Mouse (Mus musculus): ENCODE measurements around the gene Psmc2. TPM values are rescaled to one million over a fixed set of nuclear protein-coding genes. Genes with fewer than 3 reads are reported as not detected.

The Psmc2 gene
- polyA plus RNA-seq, 1 experiment = 27.2 TPM

- no peak for DNase-seq
- Histone ChIP-seq H3K36me3 (ENCODE audit: control insufficient read depth, insufficient read depth, low read length) (peaks cover 45% of the 10 kb centered on the region), H3K4me1 (replicated peaks; ENCODE audit: control insufficient read depth, insufficient read depth, low read length) (peaks cover 5% of the 10 kb centered on the region), H3K27me3 (ENCODE audit: control insufficient read depth, insufficient read depth, low read length) (no peaks in the 10 kb centered on the region), H3K4me3 (ENCODE audit: control insufficient read depth, insufficient read depth, low read length) (no peak overlapping the region), H3K27ac (ENCODE audit: control insufficient read depth, insufficient read depth, low read length) (no peak overlapping the region)
- TF ChIP-seq CTCF (IDR thresholded peaks at IDR 0.05; ENCODE audit: borderline replicate concordance, control insufficient read depth, extremely low read depth, insufficient read depth, low read length, poor library complexity) (no peak), POLR2A (IDR thresholded peaks at IDR 0.05; ENCODE audit: control insufficient read depth, extremely low read depth, insufficient read depth, low read length, poor library complexity) (no peak)
- WGBS = 93% methylated on average over 13 of the region's 13 CpGs
Measured at GRCm38 (mm10) chr5:21739881-21740280, 45.2 kb upstream of the Psmc2 start.

GRCm38 (mm10) chr5:21743606-21744005 is 41.5 kb upstream of the Psmc2 start:
- peaks cover 74% of the 10 kb centered on the region for H3K36me3 ChIP-seq (ENCODE audit: control insufficient read depth, insufficient read depth, low read length)
- DNase-seq = no peak
- 97% methylated on average over 10 of the region's 10 CpGs for whole genome bisulfite sequencing
- H3K27me3 ChIP-seq (ENCODE audit: control insufficient read depth, insufficient read depth, low read length) = no peaks in the 10 kb centered on the region
- no peak overlapping the region for H3K4me3 ChIP-seq (ENCODE audit: control insufficient read depth, insufficient read depth, low read length)
- TF ChIP-seq POLR2A (IDR thresholded peaks at IDR 0.05; ENCODE audit: control insufficient read depth, extremely low read depth, insufficient read depth, low read length, poor library complexity) (no peak), CTCF (IDR thresholded peaks at IDR 0.05; ENCODE audit: borderline replicate concordance, control insufficient read depth, extremely low read depth, insufficient read depth, low read length, poor library complexity) (no peak)
- no peaks in the 10 kb centered on the region for H3K4me1 ChIP-seq (replicated peaks; ENCODE audit: control insufficient read depth, insufficient read depth, low read length)
- H3K27ac ChIP-seq (ENCODE audit: control insufficient read depth, insufficient read depth, low read length) = no peak overlapping the region

GRCm38 (mm10) chr5:21744651-21745050 is 40.4 kb upstream of the Psmc2 start:
- no peak for DNase-seq
- H3K27me3 ChIP-seq (ENCODE audit: control insufficient read depth, insufficient read depth, low read length) = no peaks in the 10 kb centered on the region
- no peak overlapping the region for H3K27ac ChIP-seq (ENCODE audit: control insufficient read depth, insufficient read depth, low read length)
- TF ChIP-seq CTCF (IDR thresholded peaks at IDR 0.05; ENCODE audit: borderline replicate concordance, control insufficient read depth, extremely low read depth, insufficient read depth, low read length, poor library complexity) = no peak
- TF ChIP-seq POLR2A (IDR thresholded peaks at IDR 0.05; ENCODE audit: control insufficient read depth, extremely low read depth, insufficient read depth, low read length, poor library complexity) = no peak
- peaks cover 76% of the 10 kb centered on the region for H3K36me3 ChIP-seq (ENCODE audit: control insufficient read depth, insufficient read depth, low read length)
- no peaks in the 10 kb centered on the region for H3K4me1 ChIP-seq (replicated peaks; ENCODE audit: control insufficient read depth, insufficient read depth, low read length)
- H3K4me3 ChIP-seq (ENCODE audit: control insufficient read depth, insufficient read depth, low read length) = no peak overlapping the region

- no peak overlapping the region for H3K4me3 ChIP-seq (ENCODE audit: control insufficient read depth, insufficient read depth, low read length)
- no peak overlapping the region for H3K27ac ChIP-seq (ENCODE audit: control insufficient read depth, insufficient read depth, low read length)
- H3K36me3 ChIP-seq (ENCODE audit: control insufficient read depth, insufficient read depth, low read length) = peaks cover 70% of the 10 kb centered on the region
- TF ChIP-seq POLR2A (IDR thresholded peaks at IDR 0.05; ENCODE audit: control insufficient read depth, extremely low read depth, insufficient read depth, low read length, poor library complexity) (no peak), CTCF (IDR thresholded peaks at IDR 0.05; ENCODE audit: borderline replicate concordance, control insufficient read depth, extremely low read depth, insufficient read depth, low read length, poor library complexity) (no peak)
- WGBS = 92% methylated on average over 8 of the region's 8 CpGs
- H3K27me3 ChIP-seq (ENCODE audit: control insufficient read depth, insufficient read depth, low read length) = no peaks in the 10 kb centered on the region
- DNase-seq = no peak
- H3K4me1 ChIP-seq (replicated peaks; ENCODE audit: control insufficient read depth, insufficient read depth, low read length) = no peaks in the 10 kb centered on the region
Measured at GRCm38 (mm10) chr5:21745966-21746365, 39.1 kb upstream of the Psmc2 start.

- Histone ChIP-seq H3K27me3 (ENCODE audit: control insufficient read depth, insufficient read depth, low read length) (no peaks in the 10 kb centered on the region), H3K36me3 (ENCODE audit: control insufficient read depth, insufficient read depth, low read length) (peaks cover 60% of the 10 kb centered on the region), H3K27ac (ENCODE audit: control insufficient read depth, insufficient read depth, low read length) (no peak overlapping the region), H3K4me1 (replicated peaks; ENCODE audit: control insufficient read depth, insufficient read depth, low read length) (no peaks in the 10 kb centered on the region), H3K4me3 (ENCODE audit: control insufficient read depth, insufficient read depth, low read length) (no peak overlapping the region)
- DNase-seq = no peak
- TF ChIP-seq POLR2A (IDR thresholded peaks at IDR 0.05; ENCODE audit: control insufficient read depth, extremely low read depth, insufficient read depth, low read length, poor library complexity) (no peak), CTCF (IDR thresholded peaks at IDR 0.05; ENCODE audit: borderline replicate concordance, control insufficient read depth, extremely low read depth, insufficient read depth, low read length, poor library complexity) (no peak)
- WGBS = 73% methylated on average over 4 of the region's 4 CpGs
Measured at GRCm38 (mm10) chr5:21768506-21768905, 16.6 kb upstream of the Psmc2 start.

- H3K36me3 ChIP-seq (ENCODE audit: control insufficient read depth, insufficient read depth, low read length) = peaks cover 60% of the 10 kb centered on the region
- no peak overlapping the region for H3K27ac ChIP-seq (ENCODE audit: control insufficient read depth, insufficient read depth, low read length)
- whole genome bisulfite sequencing = 98% methylated on average over 6 of the region's 6 CpGs
- H3K4me3 ChIP-seq (ENCODE audit: control insufficient read depth, insufficient read depth, low read length) = no peak overlapping the region
- TF ChIP-seq POLR2A (IDR thresholded peaks at IDR 0.05; ENCODE audit: control insufficient read depth, extremely low read depth, insufficient read depth, low read length, poor library complexity) = no peak
- no peak for TF ChIP-seq CTCF (IDR thresholded peaks at IDR 0.05; ENCODE audit: borderline replicate concordance, control insufficient read depth, extremely low read depth, insufficient read depth, low read length, poor library complexity)
- no peak for DNase-seq
- H3K4me1 ChIP-seq (replicated peaks; ENCODE audit: control insufficient read depth, insufficient read depth, low read length) = no peaks in the 10 kb centered on the region
- H3K27me3 ChIP-seq (ENCODE audit: control insufficient read depth, insufficient read depth, low read length) = no peaks in the 10 kb centered on the region
Measured at GRCm38 (mm10) chr5:21769841-21770240, 15.2 kb upstream of the Psmc2 start.

GRCm38 (mm10) chr5:21776491-21776890 is 8.6 kb upstream of the Psmc2 start:
- H3K36me3 ChIP-seq (ENCODE audit: control insufficient read depth, insufficient read depth, low read length) = peaks cover 64% of the 10 kb centered on the region
- H3K27me3 ChIP-seq (ENCODE audit: control insufficient read depth, insufficient read depth, low read length) = no peaks in the 10 kb centered on the region
- no peaks in the 10 kb centered on the region for H3K4me1 ChIP-seq (replicated peaks; ENCODE audit: control insufficient read depth, insufficient read depth, low read length)
- no peak overlapping the region for H3K27ac ChIP-seq (ENCODE audit: control insufficient read depth, insufficient read depth, low read length)
- TF ChIP-seq POLR2A (IDR thresholded peaks at IDR 0.05; ENCODE audit: control insufficient read depth, extremely low read depth, insufficient read depth, low read length, poor library complexity) (no peak), CTCF (IDR thresholded peaks at IDR 0.05; ENCODE audit: borderline replicate concordance, control insufficient read depth, extremely low read depth, insufficient read depth, low read length, poor library complexity) (no peak)
- no peak overlapping the region for H3K4me3 ChIP-seq (ENCODE audit: control insufficient read depth, insufficient read depth, low read length)
- 97% methylated on average over 6 of the region's 6 CpGs for WGBS
- DNase-seq = no peak
